Mouse (Mus musculus) heart, postnatal 25 days (tissue): ENCODE data around the gene Wnt11. TPM values are rescaled to one million over a fixed set of nuclear protein-coding genes. Genes with fewer than 3 reads are reported as not detected.

Experiments
- DNase-seq: peaks from one replicate; pipeline ENCODE4 v3.0.0; 2022; ENCODE audit warnings: low spot score
- intact Hi-C: fragments of 180-260 bp; cut with DNase I; formaldehyde crosslinking; loops from one replicate; pipeline ENCODE4 v1.15.1; 2025
- total RNA-seq, 2 experiments: library from RNA; stranded (reverse); gene quantifications; 2 replicates each; pipeline ENCODE4 v1.2.3; 2021

Gene Wnt11
- total RNA-seq, 2 experiments from 2014 or later = 4.1 to 4.6 TPM

DNA sequence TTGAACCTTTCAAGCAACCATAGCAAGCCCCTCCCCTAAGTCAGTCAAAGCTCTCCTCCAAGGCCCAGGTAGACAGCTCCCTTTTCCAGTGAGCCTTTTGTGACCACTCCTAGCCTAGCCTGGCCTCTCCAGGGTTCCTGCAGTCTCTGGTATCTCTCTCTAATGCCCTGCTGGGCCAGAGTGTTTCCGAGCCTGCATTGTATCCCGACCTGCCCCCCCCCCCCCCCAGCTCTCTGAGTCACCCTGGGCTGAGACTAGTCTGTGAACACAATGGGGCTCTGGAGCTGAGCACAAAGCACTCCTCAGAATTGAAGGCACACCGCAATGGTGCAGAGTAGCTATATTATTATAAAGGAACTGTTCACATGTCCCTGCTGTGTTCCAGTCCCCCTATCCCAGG, 21.2 kb downstream of the Wnt11 start:
- no peak for DNase-seq
- intact Hi-C loops = no loop called here

DNA sequence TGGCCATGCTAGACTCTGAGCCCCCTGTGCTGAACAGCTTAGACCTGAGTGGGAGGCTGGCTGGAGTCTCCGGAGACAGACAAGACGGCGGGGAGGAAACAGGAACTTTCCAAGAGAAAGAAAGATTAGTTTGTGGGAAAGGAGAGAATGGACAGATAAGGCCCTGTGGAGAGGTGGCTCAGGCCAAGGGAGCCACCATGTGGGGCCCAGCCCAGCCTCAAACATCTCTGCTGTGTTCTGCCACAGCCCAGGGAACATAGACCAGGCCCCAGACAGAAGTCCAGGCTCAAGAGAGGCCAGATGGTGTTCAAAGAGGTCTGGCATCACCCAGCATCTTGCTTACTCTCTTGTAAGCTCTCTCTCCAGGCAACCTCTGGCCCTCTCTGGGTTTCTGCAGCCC, 22.2 kb downstream of the Wnt11 start:
- no peak for DNase-seq
- intact Hi-C loops = no loop called here

DNA sequence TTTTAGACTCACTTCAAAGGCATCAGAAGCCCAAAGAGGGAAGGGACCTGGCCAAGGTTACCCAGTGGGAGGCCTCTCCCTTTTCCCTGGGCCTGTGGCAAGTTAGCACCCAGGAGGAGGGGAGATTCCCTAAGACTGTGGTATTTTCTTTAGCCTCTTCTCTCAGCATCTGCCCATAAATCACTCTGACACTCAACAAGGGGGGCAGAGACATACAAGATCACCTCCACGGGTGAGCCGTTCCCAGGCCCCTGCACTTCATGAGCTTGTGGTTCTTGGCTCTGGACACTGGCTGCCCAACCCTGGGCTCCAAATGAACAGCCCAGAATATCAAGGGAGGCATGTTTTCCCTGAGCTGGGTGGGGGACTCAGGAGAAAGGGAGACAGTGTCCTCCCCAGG, 26.1 kb downstream of the Wnt11 start:
- no peak for DNase-seq
- intact Hi-C loops = no loop called here

DNA sequence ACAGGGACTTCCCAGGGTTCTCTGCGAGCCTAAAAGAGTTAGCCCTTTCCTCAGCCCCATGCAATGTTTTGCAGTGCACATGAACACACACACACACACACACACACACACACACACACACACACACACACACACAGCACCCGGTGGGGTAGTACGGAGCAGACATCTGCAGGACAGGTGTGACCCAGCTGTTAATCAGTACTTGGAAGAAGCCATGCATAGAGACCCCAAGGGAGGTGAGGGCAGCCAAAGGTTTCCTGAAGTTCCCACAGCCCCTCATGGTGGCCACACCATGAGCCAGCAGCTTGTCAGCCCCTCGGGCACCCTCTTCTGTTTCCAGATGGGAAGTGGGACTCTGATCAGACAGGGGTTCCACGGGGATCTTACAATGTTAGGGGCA, 28.1 kb downstream of the Wnt11 start:
- DNase-seq = no peak
- intact Hi-C loops = no loop called here

DNA sequence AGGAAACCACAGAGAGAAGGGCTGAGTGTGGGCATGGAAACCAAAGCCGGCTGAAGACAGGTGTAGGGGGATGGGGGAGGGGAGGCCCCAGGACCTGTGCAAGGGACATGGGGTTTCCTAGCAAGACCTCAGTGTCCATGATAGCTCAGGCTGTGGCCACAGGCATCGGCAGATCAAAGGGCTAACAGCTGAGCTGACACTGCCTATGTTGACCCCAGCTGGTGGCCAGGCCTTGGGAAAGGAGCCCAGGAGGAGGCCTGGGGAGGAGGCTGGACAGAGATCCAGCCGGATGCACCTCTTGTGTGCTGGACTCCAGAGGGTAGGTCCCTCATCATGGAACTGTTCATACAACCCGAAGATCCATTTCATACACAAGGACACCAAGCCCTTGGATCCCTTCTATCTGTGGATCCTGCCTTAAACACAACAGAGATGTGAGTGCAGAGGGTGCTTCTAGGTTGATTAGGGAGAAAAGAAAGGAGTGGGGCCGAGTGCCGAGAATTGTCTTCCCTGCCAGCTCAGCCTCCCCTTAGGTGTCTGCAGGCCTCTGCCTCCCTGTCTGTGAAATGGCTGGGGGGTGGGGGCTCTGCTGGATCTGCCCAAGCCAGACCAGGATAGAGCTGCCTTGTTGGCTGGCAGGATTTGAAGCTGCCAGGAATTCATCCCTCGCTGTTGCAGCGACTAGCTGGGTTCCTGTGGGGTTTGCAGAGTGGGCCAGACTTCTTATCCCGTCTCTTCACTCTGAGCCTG, 29.2 kb downstream of the Wnt11 start:
- DNase-seq = no peak
- intact Hi-C loops = no loop called here

DNA sequence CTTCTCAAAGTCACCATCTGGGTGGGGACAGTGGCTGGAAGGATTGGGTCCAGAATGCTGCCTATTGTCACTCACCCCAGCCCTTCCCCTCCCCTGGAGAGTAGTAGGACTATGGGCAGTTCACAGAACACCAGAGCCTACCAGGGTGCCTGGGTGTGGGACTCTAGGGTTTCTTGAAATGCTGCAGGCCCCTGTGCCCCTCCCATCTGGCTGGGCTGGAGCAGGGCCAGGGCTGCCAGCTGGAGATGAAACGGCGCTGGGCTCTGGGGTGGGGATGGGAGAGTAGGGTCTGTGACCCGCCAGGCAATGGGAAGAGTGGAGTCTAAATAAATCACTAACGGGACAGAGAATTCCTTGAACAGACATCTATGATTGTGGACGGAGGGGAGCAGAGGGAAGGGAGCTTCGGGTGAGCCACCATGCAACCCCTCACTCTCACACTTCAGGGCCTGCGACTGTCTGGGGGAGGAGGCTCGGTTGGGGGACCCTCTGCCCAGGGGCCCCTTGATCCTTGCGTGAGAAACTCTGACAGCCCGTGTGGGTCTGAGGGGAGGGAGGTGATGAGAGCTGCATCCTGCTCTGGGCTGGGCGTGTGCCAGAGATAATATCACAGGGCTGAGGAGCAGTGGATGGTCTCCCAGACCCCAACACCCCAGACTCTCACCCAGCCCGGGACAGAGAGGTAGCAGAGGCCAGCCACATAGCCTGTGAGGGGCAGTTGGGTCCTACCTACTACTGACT, 32.3 kb downstream of the Wnt11 start:
- DNase-seq = no peak
- intact Hi-C loops = no loop called here

DNA sequence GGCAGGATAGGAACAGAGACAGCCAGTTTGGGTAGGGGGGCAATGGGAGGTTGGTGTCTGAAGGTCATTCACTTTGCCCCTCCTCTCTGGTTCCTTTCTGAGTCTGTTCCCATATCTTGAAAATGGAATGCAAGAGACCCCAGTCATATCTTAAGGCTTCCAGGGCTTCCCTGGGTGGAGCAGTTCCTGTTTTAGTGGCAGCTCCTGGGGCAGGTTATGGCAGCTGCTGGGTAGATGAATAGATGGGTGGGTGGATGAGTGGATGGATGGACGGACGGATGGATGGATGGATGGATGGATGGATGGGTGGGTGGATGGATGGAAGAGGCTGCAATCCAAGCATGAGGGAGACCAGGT, 32.9 kb downstream of the Wnt11 start:
- intact Hi-C loops = no loop called here
- DNase-seq = no peak

DNA sequence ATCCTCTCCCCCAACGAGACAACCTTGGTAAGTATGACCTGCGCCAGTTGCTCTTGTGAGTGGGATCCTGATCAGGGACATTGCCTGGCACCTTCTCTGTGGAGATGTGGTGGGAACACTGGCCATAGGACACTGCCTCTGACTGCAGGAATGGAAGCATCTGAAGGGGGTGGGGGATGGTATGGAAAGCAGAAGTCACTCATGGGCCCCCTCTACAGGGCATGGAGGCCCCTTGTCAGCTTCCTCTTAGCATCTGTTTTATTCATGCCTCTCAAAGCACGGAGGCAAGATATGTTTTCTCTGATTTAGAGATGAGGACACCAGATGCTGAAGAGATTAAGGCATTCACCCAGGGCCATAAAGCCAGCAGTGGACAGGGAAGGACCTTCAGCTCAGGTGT, 34.2 kb downstream of the Wnt11 start:
- DNase-seq = no peak
- intact Hi-C loops = no loop called here

DNA sequence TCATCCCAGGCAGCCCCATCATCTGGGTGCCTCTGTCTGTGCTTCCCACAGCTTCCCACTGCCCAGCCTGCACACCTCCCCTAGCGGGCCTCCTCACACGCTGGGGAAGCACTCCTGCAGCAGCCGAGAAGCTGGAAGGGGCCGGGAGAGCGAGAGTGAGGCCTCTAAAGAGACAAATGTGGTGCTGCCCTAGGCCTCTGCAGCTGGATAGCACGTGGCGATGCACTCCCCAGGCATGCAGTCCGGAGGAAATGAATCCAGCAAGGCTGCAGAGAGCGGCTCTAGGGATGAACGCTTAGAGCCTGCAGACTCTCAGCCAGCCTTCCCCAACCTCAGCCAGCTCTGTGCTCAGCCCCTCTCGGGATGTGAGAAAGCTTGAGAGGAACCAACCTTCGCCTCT, 35.9 kb downstream of the Wnt11 start:
- intact Hi-C loops = no loop called here
- DNase-seq = no peak

DNA sequence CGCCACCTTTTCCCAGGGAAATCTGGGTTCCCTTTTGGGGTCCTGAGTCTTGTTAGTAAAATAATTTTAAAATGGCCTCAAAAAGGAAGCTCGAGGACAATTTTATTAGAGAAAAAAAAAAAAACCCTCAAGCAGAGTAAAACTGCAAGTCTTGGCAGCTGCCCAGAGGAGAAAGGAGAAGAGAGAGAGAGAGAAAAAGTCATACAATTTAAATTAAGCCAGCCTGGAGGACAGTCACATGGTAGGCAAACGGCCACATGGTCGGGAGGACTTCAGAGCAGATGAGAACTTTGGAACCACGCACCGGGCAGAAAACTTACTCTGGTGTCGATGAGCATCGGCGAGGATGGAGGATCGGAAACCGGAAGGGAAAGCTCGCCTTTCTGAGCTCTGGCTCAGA, 37.0 kb downstream of the Wnt11 start:
- intact Hi-C loops = no loop called here
- no peak for DNase-seq

DNA sequence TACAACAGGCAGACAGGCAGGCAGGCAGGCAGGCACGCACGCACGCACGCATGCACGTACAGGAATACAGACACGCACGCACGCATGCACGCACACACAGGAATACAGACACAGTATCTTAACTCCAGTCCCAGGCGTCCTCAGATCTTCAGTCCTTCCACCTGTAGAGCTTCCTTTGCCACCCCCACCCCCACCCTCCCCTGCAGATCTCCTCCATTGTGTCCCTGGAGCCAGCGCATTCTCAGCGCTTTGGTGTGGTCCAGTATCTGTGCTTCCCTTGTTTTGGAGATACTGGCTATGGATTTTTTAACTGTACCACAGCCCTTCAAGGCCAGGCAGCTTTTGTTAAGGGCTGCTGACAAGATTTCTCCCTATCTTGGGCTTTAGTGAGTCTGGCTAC, 38.4 kb downstream of the Wnt11 start:
- intact Hi-C loops = no loop called here
- DNase-seq = no peak

DNA sequence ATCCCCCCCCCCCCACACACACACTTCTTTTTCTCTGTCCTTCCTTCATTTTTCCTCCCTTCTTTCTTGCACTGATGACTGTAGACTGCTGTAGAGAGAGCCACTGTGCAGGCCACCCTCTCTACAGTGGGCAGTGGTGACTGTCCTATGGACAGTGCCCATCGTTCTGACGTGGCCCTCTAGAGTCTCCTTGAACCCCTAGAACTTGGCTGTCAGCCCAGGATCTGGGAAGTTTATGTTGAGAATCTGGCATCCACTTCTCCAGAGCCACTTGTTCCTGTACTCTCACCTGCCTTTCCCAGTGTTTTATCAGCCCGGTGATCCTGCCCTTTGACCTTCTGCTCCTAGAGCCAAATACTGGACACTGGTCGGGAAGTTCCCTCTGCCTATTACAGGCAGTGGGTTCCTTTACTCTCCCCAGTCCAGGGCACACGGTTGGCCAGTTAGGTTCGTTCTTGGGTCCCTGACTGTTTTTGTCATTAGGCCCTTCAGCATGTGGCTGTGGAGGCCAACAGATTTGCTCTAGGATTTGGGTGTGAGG, 39.6 kb downstream of the Wnt11 start:
- DNase-seq = no peak
- intact Hi-C loops = no loop called here

DNA sequence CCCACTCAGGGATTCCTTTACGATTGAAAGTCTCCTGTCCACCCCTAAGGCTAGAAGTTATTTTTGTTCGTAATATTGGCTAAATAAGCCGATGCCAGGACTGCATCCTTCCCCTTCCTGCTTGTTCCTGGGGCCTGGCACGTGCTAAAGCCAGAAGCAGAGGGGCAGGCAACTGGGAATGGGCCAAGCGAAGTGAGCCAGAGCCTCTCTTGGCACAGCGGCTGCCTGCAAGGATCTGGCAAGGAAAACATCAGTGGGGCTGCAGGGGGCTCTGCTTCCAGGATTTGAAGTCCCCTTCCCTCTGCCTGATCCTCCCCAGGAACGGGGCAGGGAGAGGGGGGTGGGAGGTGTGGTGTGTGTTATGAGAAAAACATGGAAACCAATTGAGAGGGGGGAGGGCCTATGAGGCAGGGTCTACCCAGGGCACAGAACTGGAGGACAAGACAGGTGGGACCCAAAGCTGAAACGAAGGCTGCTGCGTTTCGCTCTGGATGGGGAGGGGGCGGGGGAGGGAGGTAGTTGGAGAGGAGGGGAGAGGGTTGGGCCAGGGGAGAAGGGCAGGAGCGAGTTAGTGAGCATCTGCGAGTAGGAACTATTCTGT, 40.6 kb downstream of the Wnt11 start:
- intact Hi-C loops = no loop called here
- no peak for DNase-seq

DNA sequence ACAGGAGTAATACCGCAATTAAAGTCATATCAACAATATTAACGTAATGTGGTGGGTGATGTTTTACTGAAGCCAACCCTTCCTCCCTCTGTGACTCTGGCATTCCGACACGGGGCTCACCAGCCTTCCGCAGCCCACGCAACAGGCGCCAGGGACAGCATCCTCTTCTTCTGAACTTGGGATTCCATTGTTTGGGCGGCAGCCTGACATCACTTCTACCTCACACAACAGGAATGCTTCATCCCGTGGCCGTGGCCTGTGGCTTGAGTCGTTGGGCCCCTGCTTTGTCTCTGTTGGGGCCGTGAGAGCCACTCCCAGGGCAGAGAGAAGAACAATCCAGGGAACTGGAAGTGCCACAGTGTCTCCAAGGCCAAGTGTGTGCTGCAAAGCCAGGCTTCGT, 41.2 kb downstream of the Wnt11 start:
- DNase-seq = no peak
- intact Hi-C loops = no loop called here

DNA sequence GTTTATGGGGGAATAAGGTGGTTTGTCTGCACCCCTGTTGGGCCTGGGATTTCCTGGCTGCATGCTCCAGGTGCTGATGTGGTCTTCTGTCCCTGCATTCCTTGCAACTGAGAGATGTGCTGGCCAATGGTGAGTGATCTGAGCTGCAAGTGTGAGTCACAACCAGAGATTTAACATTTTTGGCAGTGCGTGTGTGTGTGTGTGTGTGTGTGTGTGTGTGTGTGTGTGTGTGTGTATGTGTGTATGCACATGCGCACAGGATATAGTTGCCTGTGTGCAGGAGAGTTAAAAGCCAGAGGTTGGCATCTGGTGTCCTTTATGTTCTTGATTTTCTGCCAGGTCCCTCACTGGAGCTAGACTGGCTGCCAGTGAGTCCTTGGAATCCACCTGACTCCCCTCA, 44.3 kb downstream of the Wnt11 start:
- intact Hi-C loops = no loop called here
- DNase-seq = no peak

DNA sequence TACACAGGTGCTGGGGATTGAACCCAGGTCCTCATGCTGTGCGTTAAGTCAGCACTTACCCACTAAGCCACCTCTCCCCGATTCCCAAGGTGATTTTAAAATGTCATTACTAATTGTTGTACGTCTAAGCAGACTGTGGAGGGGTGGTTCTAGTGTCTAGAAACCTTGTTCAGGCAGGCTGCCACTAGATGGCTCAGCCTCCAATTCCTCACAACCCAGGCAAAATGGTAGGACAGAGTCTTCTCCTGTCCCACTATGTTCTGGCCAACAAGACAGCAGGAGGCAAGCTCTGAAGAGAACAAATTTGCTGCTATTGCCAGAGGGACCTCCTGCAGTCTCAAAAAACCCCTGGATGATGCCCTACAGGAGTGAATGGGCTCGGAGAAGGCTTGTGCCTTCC, 47.0 kb downstream of the Wnt11 start:
- intact Hi-C loops = loop anchor here (5.0 kb wide), 1 partner anchor 195 kb away; no protein-coding TSS in a partner anchor
- no peak for DNase-seq

DNA sequence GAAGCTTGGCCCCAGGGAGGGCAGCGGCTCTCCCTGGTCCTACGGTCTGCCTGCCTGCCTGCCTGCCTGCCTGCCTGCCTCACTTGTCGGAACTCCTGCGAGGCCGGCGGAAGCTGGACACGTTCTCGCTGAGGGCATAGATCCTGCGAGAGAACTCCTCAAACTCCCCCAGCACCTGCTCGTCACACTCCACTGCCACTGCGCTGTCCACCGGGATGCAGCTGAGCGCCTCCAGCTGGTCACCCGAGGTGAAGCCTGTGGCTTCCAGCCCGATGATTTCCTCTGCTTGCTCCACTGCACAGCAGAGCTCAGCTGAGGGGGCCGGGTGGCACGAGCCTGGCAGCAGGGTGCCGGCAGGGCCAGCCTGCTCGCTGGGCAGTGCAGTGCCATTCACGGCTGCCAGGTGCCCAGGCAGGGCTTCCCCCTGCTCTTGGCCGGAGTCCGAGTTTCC, 52.9 kb downstream of the Wnt11 start:
- no peak for DNase-seq
- intact Hi-C loops = no loop called here

DNA sequence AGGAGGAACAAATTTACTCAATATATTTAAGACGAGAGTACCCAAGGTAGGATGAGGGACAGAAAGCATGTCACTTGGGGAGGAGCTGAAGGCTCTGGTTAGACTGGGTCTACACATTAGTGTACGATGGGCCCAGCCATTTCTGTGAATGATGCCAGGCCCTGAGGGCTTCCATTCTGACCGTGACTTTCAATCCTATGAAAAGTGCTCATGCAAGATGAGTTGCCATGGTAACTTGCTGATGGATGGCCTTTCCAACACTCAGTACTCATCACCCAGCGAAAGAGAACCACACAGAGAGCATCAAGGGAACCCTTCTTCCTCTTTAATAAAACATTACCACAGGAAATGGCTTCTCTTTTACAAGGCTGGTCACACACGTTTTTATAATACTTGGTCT, 53.9 kb downstream of the Wnt11 start:
- no peak for DNase-seq
- intact Hi-C loops = no loop called here

DNA sequence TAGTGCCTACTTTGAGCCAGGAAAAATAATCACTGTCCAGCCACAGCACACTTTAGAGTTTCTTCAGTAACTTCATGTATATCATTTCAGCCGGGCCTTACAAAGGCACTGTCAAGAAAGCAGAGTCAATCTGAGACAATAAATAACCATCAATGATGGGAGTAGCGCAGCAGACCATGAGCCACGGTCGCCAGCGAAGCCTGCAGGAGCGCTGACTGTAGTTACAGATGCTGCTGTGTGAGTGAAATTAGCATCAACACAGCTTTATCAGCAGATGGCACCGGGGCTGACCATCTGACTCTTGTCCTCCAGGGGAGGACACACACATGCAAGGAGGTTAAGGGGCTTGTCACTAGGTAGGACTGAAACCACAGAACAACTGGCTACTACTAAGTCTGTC, 54.3 kb downstream of the Wnt11 start:
- intact Hi-C loops = no loop called here

DNA sequence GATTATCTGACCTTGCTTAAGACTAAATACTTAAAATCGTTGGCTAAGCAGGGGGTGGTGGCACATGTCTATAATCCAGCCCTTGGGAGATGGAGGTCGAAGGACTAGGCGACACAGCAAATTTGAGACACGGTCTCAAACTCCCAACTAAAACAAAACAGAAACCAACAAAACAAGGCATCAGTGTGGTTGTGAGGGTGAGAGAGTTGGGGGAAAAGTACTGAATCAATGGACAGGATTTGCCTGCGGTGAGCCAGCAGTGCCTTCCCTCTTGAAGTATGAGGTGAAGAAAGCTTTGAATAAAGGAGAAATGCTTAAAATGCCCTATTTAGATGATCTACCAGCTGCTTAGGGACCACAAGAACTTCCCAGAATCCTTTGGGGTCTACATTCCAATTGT, 58.2 kb downstream of the Wnt11 start:
- intact Hi-C loops = loop anchor here (5.0 kb wide), 1 partner anchor 59 kb away; no protein-coding TSS in a partner anchor
- DNase-seq = no peak

More for the DNA sequence above, 54.3 kb downstream of the Wnt11 start:
- no peak for DNase-seq

DNA sequence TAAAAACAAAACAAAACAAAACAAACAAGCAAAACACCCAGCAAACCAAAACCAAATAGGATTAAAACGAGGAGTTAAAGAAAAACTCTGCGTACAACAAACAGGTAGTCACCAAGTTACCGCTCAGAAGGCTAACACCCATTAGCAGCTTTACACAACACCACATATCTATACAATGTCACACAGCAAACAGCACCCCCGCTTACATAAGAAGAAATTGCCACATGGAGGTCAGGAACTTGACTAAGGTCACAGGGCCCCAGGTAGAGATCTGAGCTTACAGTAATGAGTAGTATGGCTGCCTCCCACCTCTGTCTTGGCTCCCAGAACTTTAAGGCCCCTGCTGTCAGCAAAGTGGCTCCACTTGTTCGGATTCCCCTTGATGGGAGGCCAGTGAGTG, 59.4 kb downstream of the Wnt11 start:
- no peak for DNase-seq
- intact Hi-C loops = loop anchor here (5.0 kb wide), 1 partner anchor 58 kb away; no protein-coding TSS in a partner anchor
